Mouse (Mus musculus) lung, postnatal 0 days (tissue): ENCODE data around the gene Ces3b.
"Not testable (repeated sequence)": the region's sequence is repeated elsewhere in the genome, so short reads cannot be mapped to it uniquely, and the experiment has no call there.

Experiments used
- CTCF ChIP-seq: IDR thresholded peaks from 2 replicates; pipeline ENCODE4 v1.5.1; 2016; ENCODE audit warnings: antibody characterized with exemption, mild to moderate bottlenecking
- EP300 ChIP-seq: IDR thresholded peaks from 2 replicates; pipeline ENCODE4 v1.6.1; 2016; ENCODE audit warnings: antibody characterized with exemption, mild to moderate bottlenecking, control low read depth

- not testable (repeated sequence) for TF ChIP-seq CTCF, EP300
Measured at GRCm38 (mm10) chr8:105102101-105102785, 18.7 kb downstream of the Ces3b start.
